Mouse (Mus musculus): ENCODE results near the gene Sele. TPM values are rescaled to one million over a fixed set of nuclear protein-coding genes. Genes with fewer than 3 reads are reported as not detected.
A peak's percentile ranks its signal among the peaks of the same experiment; 100 is the strongest.

The Sele gene
- polyA plus RNA-seq, 1 experiment from 2014 or later, result not detected

- no peaks in the 10 kb centered on the region for H3K27me3 ChIP-seq (ENCODE audit: control insufficient read depth, insufficient read depth, low read length)
- H3K27ac ChIP-seq (replicated peaks; ENCODE audit: low read depth, low read length), result no peak overlapping the region
- no peak overlapping the region for H3K4me3 ChIP-seq (ENCODE audit: low read depth, low read length)
- H3K9me3 ChIP-seq (replicated peaks; ENCODE audit: control insufficient read depth, low read length), result no peaks in the 10 kb centered on the region
- H3K9ac ChIP-seq (replicated peaks; ENCODE audit: low read length), result no peak overlapping the region
- H3K4me1 ChIP-seq (ENCODE audit: control insufficient read depth, insufficient read depth, low read length), result no peaks in the 10 kb centered on the region
- WGBS, result 55% methylated on average over 4 of the region's 4 CpGs
- DNase-seq (ENCODE audit: low spot score), result peak; percentile 43
- no peak overlapping the region for H3K4me2 ChIP-seq (ENCODE audit: low read depth, low read length)
- no peak for ATAC-seq (replicated peaks; ENCODE audit: insufficient number of reproducible peaks, low FRiP score, low TSS enrichment, low read depth)
- no peaks in the 10 kb centered on the region for H3K36me3 ChIP-seq (replicated peaks; ENCODE audit: control insufficient read depth, insufficient read depth, low read depth, low read length)
These were observed 13.2 kb downstream of the Sele start for GRCm38 (mm10) chr1:164061278-164061677.

GRCm38 (mm10) chr1:164061925-164062324, 13.9 kb downstream of the Sele start, which contains the start of gene Sell:
Gene Sell (plus strand): TSS chr1:164061982.
- no peak within 1 kb of the TSS for H3K4me2 ChIP-seq (ENCODE audit: low read depth, low read length)
- DNase-seq (ENCODE audit: low spot score), result no peak
- ATAC-seq (replicated peaks; ENCODE audit: insufficient number of reproducible peaks, low FRiP score, low TSS enrichment, low read depth), result no peak
- WGBS, result 83% methylated on average over 4 of the region's 4 CpGs
- H3K4me1 ChIP-seq (ENCODE audit: control insufficient read depth, insufficient read depth, low read length), result no peaks in the 10 kb centered on the region
- no peak within 1 kb of the TSS for H3K4me3 ChIP-seq (ENCODE audit: low read depth, low read length)
- no peak within 1 kb of the TSS for H3K27ac ChIP-seq (replicated peaks; ENCODE audit: low read depth, low read length)
- no peak within 1 kb of the TSS for H3K9ac ChIP-seq (replicated peaks; ENCODE audit: low read length)
- H3K9me3 ChIP-seq (replicated peaks; ENCODE audit: control insufficient read depth, low read length), result no peaks in the 10 kb centered on the region
- H3K36me3 ChIP-seq (replicated peaks; ENCODE audit: control insufficient read depth, insufficient read depth, low read depth, low read length), result no peaks in the 10 kb centered on the region
- no peaks in the 10 kb centered on the region for H3K27me3 ChIP-seq (ENCODE audit: control insufficient read depth, insufficient read depth, low read length)

GRCm38 (mm10) chr1:164062856-164063255, 14.8 kb downstream of the Sele start:
- H3K4me1 ChIP-seq (ENCODE audit: control insufficient read depth, insufficient read depth, low read length), result no peaks in the 10 kb centered on the region
- 67% methylated on average over 2 of the region's 2 CpGs for WGBS
- H3K9me3 ChIP-seq (replicated peaks; ENCODE audit: control insufficient read depth, low read length), result no peaks in the 10 kb centered on the region
- no peaks in the 10 kb centered on the region for H3K27me3 ChIP-seq (ENCODE audit: control insufficient read depth, insufficient read depth, low read length)
- no peaks in the 10 kb centered on the region for H3K36me3 ChIP-seq (replicated peaks; ENCODE audit: control insufficient read depth, insufficient read depth, low read depth, low read length)
- no peak for DNase-seq (ENCODE audit: low spot score)
- H3K4me2 ChIP-seq (ENCODE audit: low read depth, low read length), result no peak overlapping the region
- H3K4me3 ChIP-seq (ENCODE audit: low read depth, low read length), result no peak overlapping the region
- H3K9ac ChIP-seq (replicated peaks; ENCODE audit: low read length), result no peak overlapping the region
- no peak overlapping the region for H3K27ac ChIP-seq (replicated peaks; ENCODE audit: low read depth, low read length)
- no peak for ATAC-seq (replicated peaks; ENCODE audit: insufficient number of reproducible peaks, low FRiP score, low TSS enrichment, low read depth)

- Histone ChIP-seq H3K36me3 (replicated peaks; ENCODE audit: control insufficient read depth, insufficient read depth, low read depth, low read length) (no peaks in the 10 kb centered on the region), H3K9ac (replicated peaks; ENCODE audit: low read length) (no peak overlapping the region), H3K27me3 (ENCODE audit: control insufficient read depth, insufficient read depth, low read length) (no peaks in the 10 kb centered on the region), H3K9me3 (replicated peaks; ENCODE audit: control insufficient read depth, low read length) (no peaks in the 10 kb centered on the region), H3K4me1 (ENCODE audit: control insufficient read depth, insufficient read depth, low read length) (no peaks in the 10 kb centered on the region), H3K4me2 (ENCODE audit: low read depth, low read length) (no peak overlapping the region), H3K27ac (replicated peaks; ENCODE audit: low read depth, low read length) (no peak overlapping the region), H3K4me3 (ENCODE audit: low read depth, low read length) (no peak overlapping the region)
- no peak for ATAC-seq (replicated peaks; ENCODE audit: insufficient number of reproducible peaks, low FRiP score, low TSS enrichment, low read depth)
- no peak for DNase-seq (ENCODE audit: low spot score)
- 54% methylated on average over 3 of the region's 3 CpGs for WGBS
These were observed 15.7 kb downstream of the Sele start for GRCm38 (mm10) chr1:164063745-164064144.

GRCm38 (mm10) chr1:164069261-164069660, 21.2 kb downstream of the Sele start:
- Histone ChIP-seq H3K36me3 (replicated peaks; ENCODE audit: control insufficient read depth, insufficient read depth, low read depth, low read length) (no peaks in the 10 kb centered on the region), H3K4me3 (ENCODE audit: low read depth, low read length) (no peak overlapping the region), H3K4me1 (ENCODE audit: control insufficient read depth, insufficient read depth, low read length) (no peaks in the 10 kb centered on the region), H3K9me3 (replicated peaks; ENCODE audit: control insufficient read depth, low read length) (no peaks in the 10 kb centered on the region), H3K4me2 (ENCODE audit: low read depth, low read length) (no peak overlapping the region), H3K27me3 (ENCODE audit: control insufficient read depth, insufficient read depth, low read length) (no peaks in the 10 kb centered on the region), H3K27ac (replicated peaks; ENCODE audit: low read depth, low read length) (no peak overlapping the region), H3K9ac (replicated peaks; ENCODE audit: low read length) (no peak overlapping the region)
- DNase-seq (ENCODE audit: low spot score) (no peak), ATAC-seq (replicated peaks; ENCODE audit: insufficient number of reproducible peaks, low FRiP score, low TSS enrichment, low read depth) (no peak)

- no peak overlapping the region for H3K4me2 ChIP-seq (ENCODE audit: low read depth, low read length)
- no peak overlapping the region for H3K4me3 ChIP-seq (ENCODE audit: low read depth, low read length)
- no peak overlapping the region for H3K27ac ChIP-seq (replicated peaks; ENCODE audit: low read depth, low read length)
- ATAC-seq (replicated peaks; ENCODE audit: insufficient number of reproducible peaks, low FRiP score, low TSS enrichment, low read depth) (no peak), DNase-seq (ENCODE audit: low spot score) (no peak)
- H3K9me3 ChIP-seq (replicated peaks; ENCODE audit: control insufficient read depth, low read length), result no peaks in the 10 kb centered on the region
- WGBS, result 89% methylated on average over 4 of the region's 4 CpGs
- no peaks in the 10 kb centered on the region for H3K27me3 ChIP-seq (ENCODE audit: control insufficient read depth, insufficient read depth, low read length)
- H3K36me3 ChIP-seq (replicated peaks; ENCODE audit: control insufficient read depth, insufficient read depth, low read depth, low read length), result no peaks in the 10 kb centered on the region
- H3K4me1 ChIP-seq (ENCODE audit: control insufficient read depth, insufficient read depth, low read length), result no peaks in the 10 kb centered on the region
- no peak overlapping the region for H3K9ac ChIP-seq (replicated peaks; ENCODE audit: low read length)
These were observed 22.4 kb downstream of the Sele start for GRCm38 (mm10) chr1:164070461-164070860.

- Histone ChIP-seq H3K36me3 (replicated peaks; ENCODE audit: control insufficient read depth, insufficient read depth, low read depth, low read length) (no peaks in the 10 kb centered on the region), H3K4me2 (ENCODE audit: low read depth, low read length) (no peak overlapping the region), H3K9ac (replicated peaks; ENCODE audit: low read length) (no peak overlapping the region), H3K4me3 (ENCODE audit: low read depth, low read length) (no peak overlapping the region), H3K27me3 (ENCODE audit: control insufficient read depth, insufficient read depth, low read length) (no peaks in the 10 kb centered on the region), H3K27ac (replicated peaks; ENCODE audit: low read depth, low read length) (no peak overlapping the region), H3K9me3 (replicated peaks; ENCODE audit: control insufficient read depth, low read length) (no peaks in the 10 kb centered on the region), H3K4me1 (ENCODE audit: control insufficient read depth, insufficient read depth, low read length) (no peaks in the 10 kb centered on the region)
- DNase-seq (ENCODE audit: low spot score), result no peak
- no peak for ATAC-seq (replicated peaks; ENCODE audit: insufficient number of reproducible peaks, low FRiP score, low TSS enrichment, low read depth)
- 80% methylated on average over 7 of the region's 7 CpGs for WGBS
These were observed 23.1 kb downstream of the Sele start for GRCm38 (mm10) chr1:164071111-164071510.

GRCm38 (mm10) chr1:164072001-164072400, 24.0 kb downstream of the Sele start:
- Histone ChIP-seq H3K4me3 (ENCODE audit: low read depth, low read length) (no peak overlapping the region), H3K9ac (replicated peaks; ENCODE audit: low read length) (no peak overlapping the region), H3K4me1 (ENCODE audit: control insufficient read depth, insufficient read depth, low read length) (no peaks in the 10 kb centered on the region), H3K36me3 (replicated peaks; ENCODE audit: control insufficient read depth, insufficient read depth, low read depth, low read length) (no peaks in the 10 kb centered on the region), H3K4me2 (ENCODE audit: low read depth, low read length) (no peak overlapping the region), H3K9me3 (replicated peaks; ENCODE audit: control insufficient read depth, low read length) (no peaks in the 10 kb centered on the region), H3K27me3 (ENCODE audit: control insufficient read depth, insufficient read depth, low read length) (no peaks in the 10 kb centered on the region), H3K27ac (replicated peaks; ENCODE audit: low read depth, low read length) (no peak overlapping the region)
- no peak for DNase-seq (ENCODE audit: low spot score)
- ATAC-seq (replicated peaks; ENCODE audit: insufficient number of reproducible peaks, low FRiP score, low TSS enrichment, low read depth), result no peak
- 94% methylated on average over 4 of the region's 4 CpGs for WGBS

All from embryonic facial prominence, embryonic 11.5 days (tissue).